Mouse (Mus musculus) bone marrow, adult 2 months (tissue): ENCODE measurements around the gene Bcl7c.

ENCODE experiments used
- CTCF ChIP-seq: fragments of 200-500 bp; IDR thresholded peaks from 2 replicates; pipeline ENCODE4 v1.5.1; 2011; ENCODE audit warnings: low read length, control low read depth; ENCODE audit not compliant: control insufficient read depth, insufficient read depth
- POLR2A ChIP-seq: fragments of 200-500 bp; IDR thresholded peaks from 2 replicates; pipeline ENCODE4 v1.6.1; 2011; ENCODE audit warnings: low read depth, mild to moderate bottlenecking, control low read depth, low read length, borderline replicate concordance; ENCODE audit not compliant: control insufficient read depth

DNA sequence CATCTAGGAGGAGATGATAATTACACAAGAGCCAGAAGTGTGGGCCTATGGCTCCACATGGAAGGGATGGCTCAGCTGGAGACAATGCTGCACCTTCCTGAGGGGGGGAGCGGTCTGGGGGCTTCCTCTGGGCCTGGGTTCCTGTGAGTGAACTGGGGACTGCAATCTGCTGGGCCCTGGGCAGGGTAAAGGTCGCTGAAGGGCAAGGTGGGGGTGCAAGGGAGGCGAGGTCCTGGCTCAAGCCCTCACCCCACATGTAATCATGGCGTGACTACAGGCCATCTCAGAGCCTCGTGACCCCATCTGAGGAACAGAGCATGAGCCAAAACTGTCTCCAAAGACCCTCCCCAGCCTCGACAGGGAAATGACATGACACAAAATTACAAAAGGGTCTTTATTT is 4.1 kb downstream of the Bcl7c start:
- TF ChIP-seq CTCF (no peak), POLR2A (no peak)
